ENCODE assay signal across 10 mouse cellular contexts in the genomic region with DNA sequence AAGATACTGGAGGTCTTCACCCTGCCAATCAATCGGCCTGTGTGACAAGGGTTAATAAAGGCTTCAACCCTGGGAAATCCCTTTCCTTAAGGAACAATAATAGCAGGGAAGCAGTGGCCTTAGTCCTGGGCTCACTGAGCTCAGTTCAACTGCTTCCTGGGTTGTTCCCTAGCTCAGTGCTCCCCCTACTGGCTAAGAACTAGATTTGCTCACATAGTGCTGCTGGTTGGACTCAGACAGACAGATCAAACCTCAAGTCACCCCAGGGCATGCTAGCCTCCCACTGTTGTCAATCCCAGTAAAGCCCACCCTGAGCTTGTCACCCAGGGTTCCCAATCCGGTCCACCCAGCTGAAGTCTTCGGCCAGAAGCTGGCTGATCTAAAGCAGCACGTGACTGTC.
A peak's percentile ranks its signal among the peaks of the same experiment; 100 is the strongest.
DNase-seq lines count a peak whose midpoint lies in the region; ATAC-seq and TF ChIP-seq lines count a peak whose summit lies in the region.
"Had no signal": no experiment of that assay in that cellular context is flagged by ENCODE, and none has a peak within 500 bp of the region (broad histone marks: within the 10 kb centered on the region; RNA-seq: fewer than 3 reads in every experiment).

No protein-coding gene starts in this region.

- H3K36me3 ChIP-seq in embryonic facial prominence, embryonic 14.5 days (ENCODE audit: control insufficient read depth, insufficient read depth, low read length): 0 out of 2 replicates have a peak, but pooled peaks cover 8% of the 10 kb centered on the region
- H3K36me3 ChIP-seq in hindbrain, embryonic 11.5 days (ENCODE audit: control insufficient read depth, insufficient read depth, low read length): no peaks in the 10 kb centered on the region
- H3K36me3 ChIP-seq in neural tube, embryonic 11.5 days (ENCODE audit: control insufficient read depth, insufficient read depth, low read length): no peaks in the 10 kb centered on the region

- intact Hi-C loops in left cerebral cortex, postnatal 4 days (cut with DNase I): loop anchor here (5.0 kb wide), 1 partner anchor 178 kb away; no protein-coding TSS in a partner anchor

- no peaks in the 10 kb centered on the region for H3K4me1 ChIP-seq in bone marrow, adult 2 months (ENCODE audit: control insufficient read depth, insufficient read depth, low read length)
- no peaks in the 10 kb centered on the region for H3K4me1 ChIP-seq in embryonic facial prominence, embryonic 14.5 days (ENCODE audit: control insufficient read depth, insufficient read depth, low read length)
- no peaks in the 10 kb centered on the region for H3K4me1 ChIP-seq in hindbrain, embryonic 11.5 days (replicated peaks; ENCODE audit: control insufficient read depth, insufficient read depth, low read length)
- H3K4me1 ChIP-seq in neural tube, embryonic 11.5 days (ENCODE audit: control insufficient read depth, insufficient read depth, low read length): no peaks in the 10 kb centered on the region
- H3K4me1 ChIP-seq: embryonic facial prominence, embryonic 13.5 days had no signal

- peak; percentile 59; the same call in 1 of the 2 replicates for TF ChIP-seq CTCF in bone marrow, adult 2 months (IDR thresholded peaks at IDR 0.05; ENCODE audit: control insufficient read depth, insufficient read depth, low read length)

- peak; percentile 35 for DNase-seq in left cerebral cortex, postnatal 4 days
- DNase-seq in left cerebral cortex, adult 11 months (ENCODE audit: low spot score): no peak
- peak; percentile 87 for DNase-seq in embryonic facial prominence, embryonic 14.5 days (ENCODE audit: low spot score)
- DNase-seq in hindbrain, embryonic 11.5 days (ENCODE audit: low spot score): peak; percentile 79
- DNase-seq in liver: peak; percentile 18
- DNase-seq in neural tube, embryonic 11.5 days (ENCODE audit: low spot score): peak; percentile 56
- DNase-seq in spleen, adult 18-20 months: no peak

- H3K9ac ChIP-seq in embryonic facial prominence, embryonic 14.5 days (ENCODE audit: low read depth, low read length): no peak overlapping the region
- no peak overlapping the region for H3K9ac ChIP-seq in hindbrain, embryonic 11.5 days (ENCODE audit: low read depth, low read length)
- H3K9ac ChIP-seq in neural tube, embryonic 11.5 days (ENCODE audit: low read length): no peak overlapping the region
- H3K9ac ChIP-seq: embryonic facial prominence, embryonic 13.5 days had no signal

- H3K9me3 ChIP-seq in embryonic facial prominence, embryonic 14.5 days (ENCODE audit: control insufficient read depth, low read length): no peaks in the 10 kb centered on the region
- H3K9me3 ChIP-seq in hindbrain, embryonic 11.5 days (ENCODE audit: control insufficient read depth, low read length): no peaks in the 10 kb centered on the region
- no peaks in the 10 kb centered on the region for H3K9me3 ChIP-seq in neural tube, embryonic 11.5 days (ENCODE audit: control insufficient read depth, low read length)
- H3K9me3 ChIP-seq: embryonic facial prominence, embryonic 13.5 days had no signal

- H3K27me3 ChIP-seq in embryonic facial prominence, embryonic 14.5 days (replicated peaks; ENCODE audit: control insufficient read depth, insufficient read depth, low read length): no peaks in the 10 kb centered on the region
- H3K27me3 ChIP-seq in hindbrain, embryonic 11.5 days (ENCODE audit: control insufficient read depth, insufficient read depth, low read length): no peaks in the 10 kb centered on the region
- H3K27me3 ChIP-seq in neural tube, embryonic 11.5 days (ENCODE audit: control insufficient read depth, insufficient read depth, low read length): no peaks in the 10 kb centered on the region
- H3K27me3 ChIP-seq: embryonic facial prominence, embryonic 13.5 days had no signal

- peak; percentile 86 for ATAC-seq in embryonic facial prominence, embryonic 14.5 days (ENCODE audit: low read depth)
- ATAC-seq in hindbrain, embryonic 11.5 days (ENCODE audit: low FRiP score): peak; percentile 76
- peak; percentile 74 for ATAC-seq in neural tube, embryonic 11.5 days (ENCODE audit: insufficient read depth, low FRiP score, low TSS enrichment)

- no peak overlapping the region for H3K4me3 ChIP-seq in bone marrow, adult 2 months (replicated peaks; ENCODE audit: control insufficient read depth, low read depth, low read length)
- no peak overlapping the region for H3K4me3 ChIP-seq in embryonic facial prominence, embryonic 14.5 days (ENCODE audit: low read depth, low read length)
- H3K4me3 ChIP-seq in hindbrain, embryonic 11.5 days (ENCODE audit: low read depth, low read length): no peak overlapping the region
- no peak overlapping the region for H3K4me3 ChIP-seq in neural tube, embryonic 11.5 days (ENCODE audit: low read depth, low read length)
- H3K4me3 ChIP-seq: embryonic facial prominence, embryonic 13.5 days; myocyte had no signal

- no peak overlapping the region for H3K4me2 ChIP-seq in embryonic facial prominence, embryonic 14.5 days (ENCODE audit: low read depth, low read length)
- H3K4me2 ChIP-seq in hindbrain, embryonic 11.5 days (replicated peaks; ENCODE audit: low read depth, low read length): no peak overlapping the region
- H3K4me2 ChIP-seq in neural tube, embryonic 11.5 days (ENCODE audit: low read depth): no peak overlapping the region
- H3K4me2 ChIP-seq: embryonic facial prominence, embryonic 13.5 days had no signal

- 33% methylated on average over 4 of the region's 4 CpGs for WGBS in bone marrow, adult 2 months
- 32% methylated on average over 4 of the region's 4 CpGs for WGBS in embryonic facial prominence, embryonic 14.5 days
- WGBS in hindbrain, embryonic 11.5 days: 44% methylated on average over 4 of the region's 4 CpGs
- 27% methylated on average over 4 of the region's 4 CpGs for WGBS in neural tube, embryonic 11.5 days

- H3K27ac ChIP-seq in bone marrow, adult 2 months (ENCODE audit: control insufficient read depth, insufficient read depth, low read depth, low read length, poor library complexity): no peak overlapping the region
- no peak overlapping the region for H3K27ac ChIP-seq in embryonic facial prominence, embryonic 14.5 days (replicated peaks; ENCODE audit: low read depth, low read length)
- H3K27ac ChIP-seq in hindbrain, embryonic 11.5 days (ENCODE audit: low read depth, low read length): no peak overlapping the region
- no peak overlapping the region for H3K27ac ChIP-seq in neural tube, embryonic 11.5 days (ENCODE audit: low read depth, low read length)
- H3K27ac ChIP-seq: embryonic facial prominence, embryonic 13.5 days had no signal

- TF ChIP-seq POLR2A in bone marrow, adult 2 months (IDR thresholded peaks at IDR 0.05; ENCODE audit: borderline replicate concordance, control insufficient read depth, low read depth, low read length): no peak

Comparison
In these comparisons a context has a peak if more than half of its experiments do, and no peak if none do; other contexts are left out.
1. DNase-seq: peak in left cerebral cortex, postnatal 4 days (single experiment), embryonic facial prominence, embryonic 14.5 days (single experiment), hindbrain, embryonic 11.5 days (single experiment), liver (single experiment) and neural tube, embryonic 11.5 days (single experiment); none in left cerebral cortex, adult 11 months (single experiment) and spleen, adult 18-20 months (0 of 2).
2. Peak in every context shown above with its lines, with median percentiles within 50 percentile points of each other: ATAC-seq.